Mouse (Mus musculus): Measurements from ENCODE around the gene Car6. TPM values are rescaled to one million over a fixed set of nuclear protein-coding genes. Genes with fewer than 3 reads are reported as not detected.

The Car6 gene
- total RNA-seq, 1 experiment: 0.18 TPM

DNA sequence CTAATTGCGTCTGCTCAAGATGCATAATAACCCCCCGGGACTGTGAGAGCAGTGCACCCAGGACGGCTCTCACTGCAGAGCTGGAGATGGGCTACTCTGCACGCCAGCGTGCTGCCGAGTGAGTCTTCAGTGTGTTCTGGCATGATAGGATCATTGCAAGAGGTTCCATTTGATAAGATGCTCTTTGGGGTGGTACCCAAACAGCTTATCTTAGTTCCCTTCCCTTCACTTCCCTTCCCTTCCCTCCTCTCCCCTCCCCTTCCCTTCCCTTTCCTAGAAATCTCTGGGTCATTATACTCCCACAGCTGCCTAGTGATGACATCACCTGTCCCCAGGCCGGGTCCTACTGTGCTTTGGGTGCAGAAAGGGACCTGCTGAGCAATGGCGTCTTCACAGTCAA, 29.0 kb downstream of the Car6 start:
- H3K27ac ChIP-seq (ENCODE audit: insufficient read depth, low read depth, low read length, poor library complexity, severe bottlenecking): no peak overlapping the region
- in situ Hi-C loops (cut with MboI; ENCODE audit: low sequenced_read_pairs in 2 of 2, unreplicated experiment in 2 of 2): no loop called here
- TF ChIP-seq CHD2 (IDR thresholded peaks at IDR 0.05; ENCODE audit: low read depth, low read length) (no peak), MAFK (IDR thresholded peaks at IDR 0.05; ENCODE audit: insufficient read depth, low read depth, low read length) (no peak), ZNF384 (IDR thresholded peaks at IDR 0.05; ENCODE audit: low read depth, low read length) (no peak), HCFC1 (IDR thresholded peaks at IDR 0.05; ENCODE audit: borderline replicate concordance, insufficient read depth, low read length) (no peak), ZC3H11A (IDR thresholded peaks at IDR 0.05; ENCODE audit: borderline replicate concordance, low read depth, low read length) (no peak)
- no peaks in the 10 kb centered on the region for H3K36me3 ChIP-seq (ENCODE audit: control insufficient read depth, insufficient read depth, low read length, poor library complexity, severe bottlenecking)
- H3K9ac ChIP-seq (ENCODE audit: insufficient read depth, low read depth, low read length, poor library complexity, severe bottlenecking): no peak overlapping the region
- DNase-seq (ENCODE audit: low read depth, low spot score): no peak
- no peak overlapping the region for H3K4me3 ChIP-seq (ENCODE audit: insufficient read depth in 1 of 2, low read depth in 1 of 2, low read length in 2 of 2, poor library complexity in 1 of 2, severe bottlenecking in 1 of 2)
- H3K9me3 ChIP-seq (ENCODE audit: control insufficient read depth, insufficient read depth, low read depth, low read length): no peaks in the 10 kb centered on the region
- H3K4me1 ChIP-seq (ENCODE audit: control insufficient read depth in 2 of 2, insufficient read depth in 2 of 2, low read length in 2 of 2, poor library complexity in 1 of 2): peaks cover 0 to 7% of the 10 kb centered on the region in 2 experiments; a peak in 3 of 4 replicates

DNA sequence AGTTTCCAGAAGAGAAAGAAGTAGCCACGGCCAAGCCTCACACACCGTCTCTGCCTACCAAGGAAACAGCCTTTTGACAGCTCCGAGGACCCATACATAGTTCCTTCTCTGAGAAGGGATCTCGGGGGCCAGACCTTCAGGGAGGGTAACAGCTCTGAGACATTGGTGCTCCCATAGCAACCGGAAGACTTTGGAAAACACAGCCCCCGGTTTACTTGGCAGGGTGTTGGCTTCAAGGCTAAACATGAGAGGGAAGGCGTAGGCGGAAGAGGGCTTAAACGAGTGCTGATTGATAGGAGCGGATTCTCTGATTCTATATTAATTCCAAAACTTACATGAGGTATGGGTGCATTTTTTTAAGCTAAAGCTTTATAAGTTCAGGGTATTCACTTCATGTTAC, 32.7 kb downstream of the Car6 start:
- Histone ChIP-seq H3K4me1 (ENCODE audit: control insufficient read depth in 2 of 2, insufficient read depth in 2 of 2, low read length in 2 of 2, poor library complexity in 1 of 2) (peaks cover 0 to 11% of the 10 kb centered on the region in 2 experiments; a peak in 2 of 4 replicates), H3K27ac (ENCODE audit: insufficient read depth, low read depth, low read length, poor library complexity, severe bottlenecking) (no peak overlapping the region), H3K36me3 (ENCODE audit: control insufficient read depth, insufficient read depth, low read length, poor library complexity, severe bottlenecking) (no peaks in the 10 kb centered on the region), H3K9me3 (ENCODE audit: control insufficient read depth, insufficient read depth, low read depth, low read length) (no peaks in the 10 kb centered on the region), H3K9ac (ENCODE audit: insufficient read depth, low read depth, low read length, poor library complexity, severe bottlenecking) (no peak overlapping the region), H3K4me3 (ENCODE audit: insufficient read depth in 1 of 2, low read depth in 1 of 2, low read length in 2 of 2, poor library complexity in 1 of 2, severe bottlenecking in 1 of 2) (no peak overlapping the region)
- DNase-seq (ENCODE audit: low read depth, low spot score): no peak
- in situ Hi-C loops (cut with MboI; ENCODE audit: low sequenced_read_pairs in 2 of 2, unreplicated experiment in 2 of 2): no loop called here
- TF ChIP-seq ZNF384 (IDR thresholded peaks at IDR 0.05; ENCODE audit: low read depth, low read length) (no peak), CHD2 (IDR thresholded peaks at IDR 0.05; ENCODE audit: low read depth, low read length) (no peak), MAFK (IDR thresholded peaks at IDR 0.05; ENCODE audit: insufficient read depth, low read depth, low read length) (no peak), ZC3H11A (IDR thresholded peaks at IDR 0.05; ENCODE audit: borderline replicate concordance, low read depth, low read length) (no peak), HCFC1 (IDR thresholded peaks at IDR 0.05; ENCODE audit: borderline replicate concordance, insufficient read depth, low read length) (no peak)

DNA sequence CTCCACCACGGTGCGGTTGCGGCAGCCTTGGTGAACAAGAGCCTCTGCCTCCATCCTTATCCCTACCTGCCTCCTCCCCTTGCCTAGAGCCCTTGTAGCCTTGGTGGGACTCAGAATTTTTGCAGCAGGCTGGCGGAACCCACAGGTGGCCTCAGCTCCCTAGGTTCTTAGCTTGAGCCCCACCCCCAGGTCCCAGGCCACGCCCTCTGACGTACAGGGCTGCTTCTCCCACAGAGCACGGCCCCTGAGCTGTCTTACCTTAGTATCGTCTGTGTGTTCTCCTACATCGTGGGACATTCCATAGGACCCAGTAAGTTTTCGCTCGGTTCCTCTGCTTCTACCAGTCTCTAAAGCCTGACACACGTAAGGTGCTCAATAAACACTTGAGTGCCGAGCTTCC, 36.3 kb downstream of the Car6 start:
- Histone ChIP-seq H3K9ac (ENCODE audit: insufficient read depth, low read depth, low read length, poor library complexity, severe bottlenecking) (no peak overlapping the region), H3K4me3 (ENCODE audit: insufficient read depth in 1 of 2, low read depth in 1 of 2, low read length in 2 of 2, poor library complexity in 1 of 2, severe bottlenecking in 1 of 2) (no peak overlapping the region), H3K9me3 (ENCODE audit: control insufficient read depth, insufficient read depth, low read depth, low read length) (no peaks in the 10 kb centered on the region), H3K36me3 (ENCODE audit: control insufficient read depth, insufficient read depth, low read length, poor library complexity, severe bottlenecking) (no peaks in the 10 kb centered on the region), H3K27ac (ENCODE audit: insufficient read depth, low read depth, low read length, poor library complexity, severe bottlenecking) (no peak overlapping the region), H3K4me1 (ENCODE audit: control insufficient read depth in 2 of 2, insufficient read depth in 2 of 2, low read length in 2 of 2, poor library complexity in 1 of 2) (peaks cover 0 to 9% of the 10 kb centered on the region in 2 experiments; a peak in 2 of 4 replicates)
- in situ Hi-C loops (cut with MboI; ENCODE audit: low sequenced_read_pairs in 2 of 2, unreplicated experiment in 2 of 2): no loop called here
- TF ChIP-seq ZC3H11A (IDR thresholded peaks at IDR 0.05; ENCODE audit: borderline replicate concordance, low read depth, low read length) (no peak), ZNF384 (IDR thresholded peaks at IDR 0.05; ENCODE audit: low read depth, low read length) (no peak), HCFC1 (IDR thresholded peaks at IDR 0.05; ENCODE audit: borderline replicate concordance, insufficient read depth, low read length) (no peak), CHD2 (IDR thresholded peaks at IDR 0.05; ENCODE audit: low read depth, low read length) (no peak), MAFK (IDR thresholded peaks at IDR 0.05; ENCODE audit: insufficient read depth, low read depth, low read length) (no peak)
- no peak for DNase-seq (ENCODE audit: low read depth, low spot score)

DNA sequence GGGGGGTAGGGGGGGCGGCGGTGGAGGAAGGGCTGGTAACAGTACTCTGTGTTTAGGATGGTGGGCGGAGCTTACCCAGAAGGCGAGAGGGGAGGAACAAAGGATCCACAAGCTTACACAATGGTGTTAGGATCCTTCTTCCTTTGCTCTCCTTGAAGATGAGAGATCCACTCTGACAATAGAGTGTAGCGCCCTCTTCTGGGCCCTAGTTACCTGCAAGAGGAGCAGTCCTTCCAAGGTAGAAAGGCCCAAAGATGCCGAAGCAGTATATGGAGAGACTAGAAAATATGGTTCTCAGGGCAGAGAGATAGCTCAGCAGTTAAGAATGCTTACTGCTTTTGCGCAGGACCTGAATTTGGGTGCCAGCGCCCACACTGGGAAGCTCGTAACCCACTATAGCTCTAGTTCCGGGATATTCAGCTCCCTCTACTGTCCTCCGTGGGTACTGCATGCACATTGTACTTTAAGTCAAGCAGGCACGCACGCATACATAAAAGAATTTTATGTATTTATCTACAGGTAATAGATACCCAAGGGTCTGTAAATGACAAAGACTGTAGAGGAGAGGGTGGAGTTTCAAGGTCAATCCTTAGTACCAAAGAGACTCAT, 38.5 kb downstream of the Car6 start:
- Histone ChIP-seq H3K4me3 (ENCODE audit: insufficient read depth in 1 of 2, low read depth in 1 of 2, low read length in 2 of 2, poor library complexity in 1 of 2, severe bottlenecking in 1 of 2) (no peak overlapping the region), H3K9me3 (ENCODE audit: control insufficient read depth, insufficient read depth, low read depth, low read length) (no peaks in the 10 kb centered on the region), H3K36me3 (ENCODE audit: control insufficient read depth, insufficient read depth, low read length, poor library complexity, severe bottlenecking) (no peaks in the 10 kb centered on the region), H3K4me1 (ENCODE audit: control insufficient read depth in 2 of 2, insufficient read depth in 2 of 2, low read length in 2 of 2, poor library complexity in 1 of 2) (peaks cover 0 to 10% of the 10 kb centered on the region in 2 experiments; a peak in 2 of 4 replicates), H3K9ac (ENCODE audit: insufficient read depth, low read depth, low read length, poor library complexity, severe bottlenecking) (no peak overlapping the region), H3K27ac (ENCODE audit: insufficient read depth, low read depth, low read length, poor library complexity, severe bottlenecking) (no peak overlapping the region)
- in situ Hi-C loops (cut with MboI; ENCODE audit: low sequenced_read_pairs in 2 of 2, unreplicated experiment in 2 of 2): no loop called here
- DNase-seq (ENCODE audit: low read depth, low spot score): no peak
- TF ChIP-seq HCFC1 (IDR thresholded peaks at IDR 0.05; ENCODE audit: borderline replicate concordance, insufficient read depth, low read length): no peak

DNA sequence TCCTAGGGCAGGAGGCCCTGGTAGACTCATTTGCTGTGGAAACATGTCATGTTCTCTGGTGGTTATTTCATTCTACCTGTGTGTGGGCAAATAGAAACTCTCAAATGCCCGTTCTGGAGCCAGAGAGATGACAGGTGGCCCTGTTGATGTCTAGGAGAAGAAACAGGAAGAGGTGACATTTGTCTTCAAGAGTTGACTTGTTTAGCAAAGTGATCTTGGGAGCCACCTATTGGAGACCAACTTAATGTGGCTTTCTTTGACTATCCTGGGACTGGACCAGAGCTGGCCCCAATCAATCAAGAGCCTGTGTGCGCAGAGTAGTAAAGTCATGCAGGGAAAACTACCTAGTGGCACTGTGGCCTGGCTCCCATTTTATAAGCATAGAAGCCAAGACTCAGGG, 41.7 kb downstream of the Car6 start:
- Histone ChIP-seq H3K36me3 (ENCODE audit: control insufficient read depth, insufficient read depth, low read length, poor library complexity, severe bottlenecking) (no peaks in the 10 kb centered on the region), H3K9me3 (ENCODE audit: control insufficient read depth, insufficient read depth, low read depth, low read length) (no peaks in the 10 kb centered on the region), H3K27ac (ENCODE audit: insufficient read depth, low read depth, low read length, poor library complexity, severe bottlenecking) (no peak overlapping the region), H3K9ac (ENCODE audit: insufficient read depth, low read depth, low read length, poor library complexity, severe bottlenecking) (no peak overlapping the region), H3K4me3 (ENCODE audit: insufficient read depth in 1 of 2, low read depth in 1 of 2, low read length in 2 of 2, poor library complexity in 1 of 2, severe bottlenecking in 1 of 2) (no peak overlapping the region), H3K4me1 (ENCODE audit: control insufficient read depth in 2 of 2, insufficient read depth in 2 of 2, low read length in 2 of 2, poor library complexity in 1 of 2) (peaks cover 2 to 10% of the 10 kb centered on the region in 2 experiments; a peak in 1 of 4 replicates)
- no peak for DNase-seq (ENCODE audit: low read depth, low spot score)
- in situ Hi-C loops (cut with MboI; ENCODE audit: low sequenced_read_pairs in 2 of 2, unreplicated experiment in 2 of 2): no loop called here
- TF ChIP-seq CHD2 (IDR thresholded peaks at IDR 0.05; ENCODE audit: low read depth, low read length) (no peak), ZNF384 (IDR thresholded peaks at IDR 0.05; ENCODE audit: low read depth, low read length) (no peak), HCFC1 (IDR thresholded peaks at IDR 0.05; ENCODE audit: borderline replicate concordance, insufficient read depth, low read length) (no peak), MAFK (IDR thresholded peaks at IDR 0.05; ENCODE audit: insufficient read depth, low read depth, low read length) (no peak), ZC3H11A (IDR thresholded peaks at IDR 0.05; ENCODE audit: borderline replicate concordance, low read depth, low read length) (no peak)
